Mouse (Mus musculus): ENCODE results near the gene Slc8a2.

DNA sequence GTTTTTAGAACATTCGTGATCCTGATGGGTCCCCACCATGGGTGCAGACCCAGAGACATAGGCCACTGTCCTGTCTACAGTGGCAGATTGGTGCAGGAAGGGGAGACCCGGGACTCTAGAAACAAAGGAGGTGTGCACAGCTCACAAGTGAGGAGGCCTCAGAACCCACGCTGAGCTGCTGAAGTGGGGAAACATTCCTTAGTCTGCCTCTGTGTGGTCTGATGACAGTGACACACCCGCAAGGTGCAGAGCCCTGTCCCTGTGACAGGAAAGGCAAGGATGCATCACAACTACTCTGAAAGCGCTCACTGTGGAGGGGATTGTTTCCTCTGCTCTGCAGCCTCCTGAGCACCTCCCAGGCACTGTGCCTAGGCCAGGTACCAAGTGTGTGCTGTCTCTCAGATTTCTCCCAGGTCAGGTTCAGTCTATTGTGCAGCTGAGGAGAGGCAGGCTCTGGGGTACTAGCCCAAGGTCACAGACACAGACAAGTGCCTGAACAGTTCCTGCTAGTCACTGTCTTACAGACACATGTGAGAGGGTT, 26.9 kb upstream of the Slc8a2 start:
- no peak for TF ChIP-seq MYOD1 (IDR thresholded peaks at IDR 0.05; ENCODE audit: control insufficient read depth, insufficient read length, low read depth)
- TF ChIP-seq CTCF (IDR thresholded peaks at IDR 0.05; ENCODE audit: control insufficient read depth, insufficient read depth, insufficient read length) = no peak
- TF ChIP-seq USF1 (IDR thresholded peaks at IDR 0.05; ENCODE audit: low read depth) = no peak
- no peak for TF ChIP-seq MYOG (IDR thresholded peaks at IDR 0.05; ENCODE audit: control insufficient read depth, extremely low read depth, insufficient read length)
- TF ChIP-seq CEBPB (IDR thresholded peaks at IDR 0.05; ENCODE audit: low read depth) = no peak
- no peak for TF ChIP-seq MAX (IDR thresholded peaks at IDR 0.05)
- TF ChIP-seq FOSL1 (IDR thresholded peaks at IDR 0.05; ENCODE audit: insufficient read depth, low read length, poor library complexity, severe bottlenecking) = no peak

Measured in C2C12 (cell line).